Mouse (Mus musculus) spleen, postnatal 36 days (tissue): ENCODE results near the gene Nicn1.

Experiments used
- DNase-seq, 2 experiments: peaks; one replicate each; pipeline ENCODE4 v3.0.0; 2022; ENCODE audit warnings: low spot score in 2 of 2, mixed read lengths in 1 of 2

Nicn1 gene

DNA sequence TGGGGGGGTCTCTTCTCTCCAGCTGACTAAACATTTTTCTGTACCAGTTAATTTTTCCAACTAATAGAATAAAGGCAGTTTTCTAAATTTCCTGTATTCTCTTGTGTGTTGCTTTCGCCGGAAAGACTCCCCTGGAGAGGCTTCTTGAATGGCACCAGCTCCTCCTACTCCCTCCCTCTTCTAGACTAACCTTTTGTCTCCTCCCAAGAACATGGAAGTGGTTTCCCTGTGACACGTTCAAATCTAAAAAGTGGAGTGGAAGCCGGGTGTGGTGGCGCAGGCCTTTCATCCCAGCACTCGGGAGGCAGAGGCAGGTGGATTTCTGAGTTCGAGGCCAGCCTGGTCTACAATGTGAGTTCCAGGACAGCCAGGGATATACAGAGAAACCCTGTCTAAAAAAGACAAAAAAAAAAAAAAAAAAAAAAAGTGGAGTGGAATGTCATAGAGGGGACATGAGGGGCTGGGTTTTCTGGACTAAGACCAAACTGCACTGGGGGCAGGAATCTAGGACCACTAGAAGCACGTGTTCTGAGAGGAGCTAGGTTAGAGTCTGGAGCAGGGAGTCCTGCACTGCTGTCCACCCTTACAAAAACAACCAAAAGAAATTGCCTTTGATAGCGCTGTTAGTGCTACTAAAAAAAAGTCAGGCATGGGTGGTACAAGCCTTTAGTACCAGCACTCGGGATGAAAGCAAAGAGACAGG, 47.8 kb downstream of the Nicn1 start:
- DNase-seq = no peak

DNA sequence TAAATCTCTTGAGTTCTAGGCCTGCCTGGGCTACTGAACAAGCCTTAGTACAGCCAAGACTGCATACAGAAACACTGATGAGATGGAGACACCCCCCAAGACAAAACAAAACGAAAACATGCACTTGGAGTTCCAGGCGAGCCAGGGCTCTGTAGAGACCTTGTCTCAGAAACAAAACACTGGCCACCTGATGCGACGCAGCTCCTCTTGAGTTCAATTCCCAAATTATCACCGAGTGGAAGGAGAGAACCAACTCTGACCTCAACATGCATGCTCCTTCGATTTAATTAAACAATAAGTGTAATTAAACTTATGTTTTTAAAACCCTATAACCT, 48.3 kb downstream of the Nicn1 start:
- no peak for DNase-seq

DNA sequence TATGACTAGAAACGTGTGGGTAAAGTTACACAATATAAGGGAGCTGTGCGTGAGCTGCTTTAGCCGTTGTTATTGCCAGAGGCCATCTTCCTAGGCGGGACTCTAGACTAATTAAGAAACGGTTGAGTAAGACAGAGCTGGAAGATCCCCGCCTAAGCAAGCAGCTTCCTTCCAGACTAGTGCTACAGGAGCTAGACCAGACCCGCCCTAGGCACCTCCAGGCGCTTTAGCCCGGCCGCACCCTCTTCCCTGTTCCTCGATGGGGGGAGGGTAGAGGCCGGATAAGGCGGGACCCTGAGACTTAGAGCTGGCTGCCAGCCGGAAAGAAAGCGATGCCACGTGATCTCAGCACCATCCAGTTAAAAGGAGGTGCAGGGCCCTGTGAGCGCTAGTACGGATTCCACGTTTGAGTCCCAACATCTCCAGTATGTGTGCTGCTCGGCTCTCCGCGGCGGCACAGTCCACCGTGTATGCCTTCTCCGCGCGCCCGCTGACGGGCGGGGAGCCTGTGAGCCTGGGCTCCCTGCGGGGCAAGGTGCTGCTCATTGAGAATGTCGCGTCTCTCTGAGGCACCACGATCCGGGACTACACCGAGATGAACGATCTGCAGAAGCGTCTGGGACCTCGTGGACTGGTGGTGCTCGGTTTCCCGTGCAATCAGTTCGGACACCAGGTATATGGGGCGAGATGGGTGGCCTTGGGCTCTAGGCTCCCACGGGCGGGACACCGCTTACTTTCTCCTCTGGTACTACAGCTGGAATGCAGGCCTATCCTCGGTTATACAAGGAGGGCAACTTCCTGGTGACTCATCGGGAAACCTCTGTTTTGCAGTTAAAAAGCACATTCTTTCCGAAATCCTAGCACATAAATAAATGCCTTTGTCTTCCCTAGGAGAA, 48.9 kb downstream of the Nicn1 start, which contains the start of gene Gpx1:
Gene Gpx1 (plus strand): TSS at position 18 of the 896 bp plus-strand sequence.
- peak; percentile 95 to 96 for DNase-seq

DNA sequence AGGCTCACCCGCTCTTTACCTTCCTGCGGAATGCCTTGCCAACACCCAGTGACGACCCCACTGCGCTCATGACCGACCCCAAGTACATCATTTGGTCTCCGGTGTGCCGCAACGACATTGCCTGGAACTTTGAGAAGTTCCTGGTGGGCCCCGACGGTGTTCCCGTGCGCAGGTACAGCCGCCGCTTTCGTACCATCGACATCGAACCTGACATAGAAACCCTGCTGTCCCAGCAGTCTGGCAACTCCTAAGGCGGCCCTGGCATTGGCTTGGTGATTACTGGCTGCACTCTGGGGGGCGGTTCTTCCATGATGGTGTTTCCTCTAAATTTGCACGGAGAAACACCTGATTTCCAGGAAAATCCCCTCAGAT, 49.6 kb downstream of the Nicn1 start:
- peak; percentile 27 to 42 for DNase-seq

DNA sequence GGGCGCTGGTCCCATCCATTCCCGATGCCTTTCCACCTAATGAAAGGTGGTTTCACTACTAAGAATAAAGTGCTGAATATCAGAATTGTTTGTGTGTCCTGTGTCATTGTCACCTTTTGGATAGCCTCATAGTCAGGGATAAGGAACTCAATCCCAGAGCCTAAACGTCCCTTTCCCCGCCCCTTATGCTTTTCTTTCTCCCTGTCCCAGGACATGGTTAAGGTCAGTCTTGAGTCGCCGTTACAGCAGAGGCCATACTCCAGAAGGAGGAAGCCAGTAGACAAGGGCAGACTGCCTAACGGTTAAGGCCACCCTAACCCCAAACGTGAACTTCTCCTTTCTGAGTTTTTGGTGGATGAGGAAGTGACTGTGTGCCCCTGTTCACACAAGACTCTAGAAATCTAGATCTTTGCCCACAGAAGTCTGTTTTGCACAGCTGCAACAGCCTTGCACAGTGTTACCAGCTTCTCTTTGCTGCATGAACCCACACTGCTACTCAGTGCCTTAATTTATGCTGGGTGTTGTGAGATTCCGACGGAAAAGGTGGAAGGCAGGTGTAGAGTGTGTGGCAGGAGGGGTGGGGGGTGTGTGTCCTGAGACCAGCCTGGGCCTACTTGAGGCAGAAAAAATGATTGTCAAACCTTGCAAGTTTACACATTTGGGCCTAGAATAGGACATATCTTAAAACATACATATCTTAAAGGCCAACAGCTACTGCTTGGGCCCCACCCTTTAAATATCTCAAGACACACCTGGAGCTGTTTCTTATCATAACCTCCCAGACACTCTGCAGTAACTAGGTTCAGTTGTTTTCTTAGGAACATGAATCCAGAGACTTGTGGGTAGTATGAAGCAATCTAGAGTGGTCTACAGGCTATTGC, 50.3 kb downstream of the Nicn1 start:
- peak; percentile 80 to 82 for DNase-seq

DNA sequence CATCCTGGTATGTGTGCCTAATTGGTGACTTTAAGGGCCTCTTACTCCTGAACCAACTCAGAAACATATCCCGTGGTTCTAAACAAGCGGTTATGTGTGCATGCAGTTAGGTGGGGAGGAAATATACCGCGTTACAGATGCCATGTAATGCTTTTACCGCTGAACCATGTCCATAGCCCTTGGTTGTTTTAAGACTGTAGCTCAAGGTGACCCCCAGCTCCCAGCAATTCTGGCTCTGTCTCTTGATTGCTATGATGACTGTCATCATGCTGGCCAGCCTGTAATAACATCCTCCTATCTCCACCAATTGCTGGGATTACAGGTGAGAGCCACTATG, 50.9 kb downstream of the Nicn1 start:
- no peak for DNase-seq

DNA sequence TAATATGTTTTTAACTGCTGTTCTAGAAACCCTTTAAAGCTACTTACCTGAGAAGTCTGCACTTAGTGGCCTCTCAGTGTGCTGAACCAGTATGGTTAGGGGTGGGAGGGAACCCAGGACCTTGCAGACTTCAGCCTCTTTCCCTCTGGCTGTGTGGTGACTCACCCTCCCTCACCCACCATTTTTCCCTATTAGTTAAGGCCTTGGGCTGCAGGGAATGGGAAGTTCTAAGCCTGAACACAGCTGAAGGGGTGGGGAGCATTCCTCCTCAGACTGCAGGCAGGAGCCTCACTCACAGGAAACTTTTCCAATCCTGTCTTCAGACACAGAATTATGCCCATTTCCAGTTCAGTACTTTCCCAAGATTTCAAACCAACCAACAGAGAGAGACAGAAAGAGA, 51.6 kb downstream of the Nicn1 start:
- no peak for DNase-seq

DNA sequence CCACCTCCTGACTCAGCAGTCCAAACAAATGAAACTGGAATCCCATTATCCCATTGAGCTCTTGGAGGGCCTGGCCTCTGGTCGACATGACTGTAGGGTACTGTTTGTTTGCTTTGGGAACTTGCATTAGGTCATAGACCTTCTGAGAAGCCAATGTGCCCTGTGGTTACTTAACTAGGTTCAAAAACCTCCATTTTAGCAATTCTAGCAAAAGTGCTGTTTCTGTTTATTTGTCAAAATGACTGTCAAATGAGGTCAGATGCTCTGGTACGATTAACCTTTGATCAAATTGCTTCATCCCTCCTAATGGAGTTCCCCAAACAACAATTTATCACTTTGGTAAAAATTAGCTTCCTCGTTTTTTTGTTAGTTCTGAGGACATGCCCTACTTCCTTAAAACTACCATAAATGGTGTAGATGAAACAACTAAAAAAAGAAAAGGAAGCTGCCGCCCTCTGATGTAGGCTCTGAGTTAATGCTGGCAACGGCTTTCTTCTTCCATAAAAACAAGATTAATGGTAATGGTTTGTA, 52.1 kb downstream of the Nicn1 start:
- peak; percentile 49 to 69 for DNase-seq

DNA sequence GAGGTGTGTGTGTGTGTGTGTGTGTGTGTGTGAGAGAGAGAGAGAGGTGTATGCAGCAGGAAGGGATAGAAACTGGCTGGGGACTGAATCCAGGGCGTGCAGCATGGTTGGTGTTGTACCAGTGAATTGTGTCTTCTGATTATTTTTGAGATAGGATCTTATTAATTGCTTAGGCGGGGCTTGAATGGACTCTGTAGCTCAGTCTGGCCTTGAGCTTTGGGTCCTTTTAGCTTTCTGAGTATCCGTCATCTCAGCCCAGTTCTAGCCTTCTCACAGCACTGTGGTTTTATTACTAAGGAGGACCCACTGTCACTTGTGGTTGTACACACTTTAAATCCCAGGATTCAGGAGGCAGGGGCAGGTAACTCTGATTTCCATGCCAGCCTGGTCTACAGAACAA, 53.1 kb downstream of the Nicn1 start:
- DNase-seq = peak in 1 of 2 experiments; percentile 29

DNA sequence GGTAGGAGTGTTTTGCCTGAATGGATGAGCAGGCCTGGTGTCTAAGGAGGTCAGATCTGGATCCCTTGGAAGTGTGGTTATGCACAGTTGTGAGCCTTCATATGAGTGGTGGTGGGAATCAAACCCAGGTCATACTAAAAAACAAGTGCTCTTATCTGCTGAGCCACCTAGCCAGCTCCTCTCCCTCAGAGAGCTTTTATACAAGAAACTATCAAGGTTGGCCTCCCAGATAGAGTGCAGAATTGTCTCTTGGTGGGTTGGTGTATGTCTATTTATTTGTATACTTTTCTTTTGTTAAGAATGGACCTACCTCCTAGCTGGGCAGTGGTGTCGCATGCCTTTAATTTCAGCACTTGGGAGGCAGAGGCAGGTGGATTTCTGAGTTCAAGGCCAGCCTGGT, 53.6 kb downstream of the Nicn1 start:
- peak in 1 of 2 experiments; percentile 18 for DNase-seq

DNA sequence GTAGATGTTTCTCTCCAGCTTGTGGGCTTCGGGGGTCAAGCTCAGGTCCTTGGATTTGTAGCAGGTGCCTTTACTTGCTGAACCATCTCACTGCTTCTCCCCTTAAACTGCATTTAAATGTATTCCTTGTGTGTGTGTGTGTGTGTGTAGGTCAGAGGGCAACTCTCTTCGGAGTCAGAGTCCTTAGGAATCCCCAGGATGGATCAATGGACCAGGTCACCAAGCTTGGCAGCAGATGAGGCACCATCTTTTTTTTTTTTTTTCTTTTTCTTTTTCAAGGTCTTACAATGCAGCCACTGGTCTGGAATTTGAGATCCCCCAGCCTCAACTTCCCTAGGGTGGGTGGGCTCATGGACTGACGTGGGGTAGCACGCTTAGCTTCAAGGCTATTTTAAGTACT, 54.2 kb downstream of the Nicn1 start:
- DNase-seq = no peak
